In genomic region chr12:32820688-32821503, GRCm38 (mm10) we compare ENCODE assay signal across 8 mouse cellular contexts. TPM values are rescaled to one million over a fixed set of nuclear protein-coding genes. Genes with fewer than 3 reads are reported as not detected.
A peak's percentile ranks its signal among the peaks of the same experiment; 100 is the strongest.
DNase-seq lines count a peak whose midpoint lies in the region; ATAC-seq lines count a peak whose summit lies in the region.

No protein-coding gene starts in this region.

- no peaks in the 10 kb centered on the region for H3K9me3 ChIP-seq in hindbrain, embryonic 11.5 days (ENCODE audit: control insufficient read depth, low read length)

- peak; percentile 79 for DNase-seq in NIH3T3 (ENCODE audit: low read depth)
- DNase-seq in cerebellum, adult 9-10 months, result peak; percentile 85
- peak; percentile 82 for DNase-seq in hindbrain, embryonic 11.5 days (ENCODE audit: low spot score)
- DNase-seq in layer of hippocampus, postnatal 25 days (ENCODE audit: extremely low spot score in 1 of 2, low spot score in 1 of 2), result peak; percentile 45 to 60
- peak; percentile 73 for DNase-seq in lung, postnatal 14 days
- peak; percentile 51 to 64 for DNase-seq in right cerebral cortex, adult 2 months (ENCODE audit: low spot score in 2 of 2)
- DNase-seq in urinary bladder, postnatal 14 days (ENCODE audit: low spot score), result peak; percentile 68

- no peaks in the 10 kb centered on the region for H3K36me3 ChIP-seq in hindbrain, embryonic 11.5 days (ENCODE audit: control insufficient read depth, insufficient read depth, low read length)

- no peaks in the 10 kb centered on the region for H3K4me1 ChIP-seq in hindbrain, embryonic 11.5 days (replicated peaks; ENCODE audit: control insufficient read depth, insufficient read depth, low read length)

- peak overlapping the region; percentile 78 for H3K9ac ChIP-seq in hindbrain, embryonic 11.5 days (ENCODE audit: low read depth, low read length)

- peak overlapping the region; percentile 77 for H3K4me3 ChIP-seq in hindbrain, embryonic 11.5 days (ENCODE audit: low read depth, low read length)

- peak overlapping the region; percentile 68 for H3K4me2 ChIP-seq in hindbrain, embryonic 11.5 days (replicated peaks; ENCODE audit: low read depth, low read length)

- 2% methylated on average over 47 of the region's 49 CpGs for WGBS in hindbrain, embryonic 11.5 days

- peak; percentile 64 for ATAC-seq in frontal cortex, adult (ENCODE audit: low TSS enrichment)
- peak; percentile 84 for ATAC-seq in hindbrain, embryonic 11.5 days (ENCODE audit: low FRiP score)

- no peaks in the 10 kb centered on the region for H3K27me3 ChIP-seq in hindbrain, embryonic 11.5 days (ENCODE audit: control insufficient read depth, insufficient read depth, low read length)

- H3K27ac ChIP-seq in hindbrain, embryonic 11.5 days (ENCODE audit: low read depth, low read length), result peak overlapping the region; percentile 91

RNA-seq across cellular contexts. Expression of gene Nampt, which starts 1.6 kb away (rescaled TPM):
- polyA plus RNA-seq in hindbrain, embryonic 11.5 days (2014; fragmentation: Nextera tagmentation; extraction: Ambion mirVana), result 36.1 and 39.9 TPM in 2 replicates
- total RNA-seq in layer of hippocampus, postnatal 25 days (2021), result 10 to 100 TPM; 42.2 to 45.5 TPM

Comparison
In these comparisons a context has a peak if more than half of its experiments do, and no peak if none do; other contexts are left out.
1. Peak in every context shown above with its lines: DNase-seq, ATAC-seq, H3K4me3 ChIP-seq and H3K27ac ChIP-seq.